Mouse (Mus musculus) right cerebral cortex, postnatal 14 days (tissue): ENCODE data around the gene Grik2.
A peak's percentile ranks its signal among the peaks of the same experiment; 100 is the strongest.

Experiments
- DNase-seq: peaks from one replicate; pipeline ENCODE4 v3.0.0; 2022

The Grik2 gene

DNA sequence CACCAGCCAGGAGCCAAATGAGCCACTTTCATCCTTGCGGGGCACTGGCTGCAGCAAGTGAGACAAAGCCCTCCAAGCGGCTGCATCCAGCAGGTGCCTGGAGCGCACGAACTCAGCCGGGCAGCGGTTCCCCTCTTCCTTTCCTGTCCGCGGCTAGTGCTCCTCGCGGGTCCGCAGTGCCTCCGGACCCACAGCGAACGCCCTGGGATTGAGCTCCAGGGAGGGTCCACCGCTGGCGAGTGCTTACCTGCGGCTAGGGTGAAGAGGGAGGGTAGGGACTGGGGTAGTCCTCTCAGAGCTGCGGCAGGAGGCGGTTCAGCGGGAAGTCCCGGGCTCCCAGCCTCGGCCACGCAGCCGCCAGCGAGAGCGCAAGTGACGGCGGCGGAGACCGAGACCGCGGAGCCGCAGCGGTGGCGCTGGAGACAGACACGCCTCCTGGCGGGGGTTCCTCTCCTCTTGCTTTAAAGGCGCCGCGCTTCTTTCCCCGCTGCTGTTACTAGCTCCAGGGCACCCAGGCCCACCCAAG lies at the start of gene Grik2:
Gene Grik2 (minus strand): TSS at position 386 of the 526 bp plus-strand sequence.
- DNase-seq = peak; percentile 86

DNA sequence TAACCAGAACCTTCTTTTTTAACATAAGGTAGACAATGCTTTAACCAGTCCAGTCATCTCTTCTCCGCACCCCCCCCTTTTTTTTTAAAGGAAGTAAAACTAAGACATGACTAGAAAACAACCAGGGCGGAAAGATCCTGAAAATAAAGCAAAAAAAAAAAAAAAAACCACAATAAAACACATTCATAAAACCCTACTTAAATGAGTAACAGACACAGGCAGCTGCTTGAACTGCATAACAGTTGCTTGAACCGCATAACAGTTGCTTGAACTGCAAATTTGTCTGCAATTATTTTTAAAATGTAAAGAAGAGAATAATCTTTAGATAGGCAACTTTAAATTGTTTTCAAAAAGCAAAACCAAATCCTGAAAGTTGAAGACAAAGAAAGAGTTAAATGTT lies 45.8 kb upstream of the Grik2 start:
- DNase-seq = no peak

DNA sequence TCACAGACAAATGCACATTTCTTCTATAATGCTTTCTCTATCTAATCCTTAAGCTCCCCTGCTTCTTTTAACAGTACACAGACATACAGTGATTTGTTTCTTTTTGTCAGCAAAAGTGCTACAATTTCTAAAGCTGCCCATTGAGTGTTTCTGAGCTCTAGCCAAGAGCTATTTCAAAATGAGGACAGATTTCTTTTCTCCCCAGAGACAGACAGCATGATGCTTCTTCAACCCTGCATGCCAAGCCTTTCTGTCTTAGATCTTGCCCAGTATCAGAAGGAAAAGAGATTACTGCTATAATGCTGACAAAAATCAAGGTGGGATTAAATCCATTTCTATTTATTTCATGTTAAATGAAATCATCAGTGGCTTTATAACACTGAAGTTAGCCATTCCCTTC lies 18.7 kb upstream of the Grik2 start:
- DNase-seq = no peak

DNA sequence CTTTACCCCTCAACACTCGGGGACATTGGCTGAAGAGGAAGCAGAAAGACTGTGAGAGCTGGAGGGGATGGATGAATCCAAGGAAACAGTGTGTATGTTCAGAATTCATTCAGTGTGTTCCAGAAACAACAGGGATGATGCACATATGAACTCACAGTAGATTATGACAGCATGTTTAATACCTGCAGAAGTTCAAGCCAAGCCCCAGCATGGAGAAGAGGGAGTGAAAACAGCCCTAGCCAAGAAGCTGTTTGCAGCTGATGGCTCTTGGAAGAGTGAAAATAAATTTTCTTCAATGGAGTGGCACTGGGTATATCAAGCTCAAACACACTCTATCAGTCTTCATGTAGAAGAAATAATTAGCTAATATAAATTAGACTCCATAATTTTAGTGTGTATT lies 12.4 kb upstream of the Grik2 start:
- DNase-seq = no peak

DNA sequence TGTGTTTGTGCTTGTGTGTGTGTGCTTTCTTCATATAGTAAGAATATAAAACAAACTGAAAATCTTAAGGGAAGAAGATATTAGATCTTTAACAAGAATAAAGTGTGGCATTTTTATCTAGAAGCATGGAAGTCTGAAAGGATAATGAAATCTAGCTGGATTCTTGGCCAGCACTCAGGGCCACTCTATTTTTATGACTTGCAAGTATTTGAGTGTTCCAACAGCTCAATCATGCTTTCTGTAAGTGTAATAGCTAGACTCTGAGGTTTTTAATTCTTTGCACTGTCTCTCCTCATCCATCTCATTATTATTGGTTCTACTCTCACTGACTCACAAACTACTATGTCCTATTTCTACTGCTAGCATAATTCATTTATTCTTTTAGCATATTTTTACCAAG lies 5.6 kb upstream of the Grik2 start:
- no peak for DNase-seq

DNA sequence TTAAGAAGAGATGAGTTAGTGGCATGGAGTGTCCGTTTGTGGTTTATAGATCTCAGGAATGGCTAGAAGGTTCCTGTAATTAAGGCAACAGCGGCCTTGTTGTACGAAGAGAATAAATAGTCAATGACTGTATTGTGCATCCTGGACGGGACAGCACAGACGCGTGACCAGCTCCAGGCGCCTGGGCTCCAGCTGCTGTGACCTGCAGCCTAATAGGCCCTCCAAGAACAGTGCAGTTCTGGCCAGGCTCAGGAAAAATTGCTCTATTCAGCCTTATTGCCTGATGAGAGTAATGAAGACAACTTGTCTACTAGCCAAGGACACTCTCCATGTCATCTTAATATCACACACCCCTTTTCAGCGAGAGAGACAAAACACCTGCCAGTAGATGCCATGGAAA lies 1.8 kb upstream of the Grik2 start:
- DNase-seq = no peak

DNA sequence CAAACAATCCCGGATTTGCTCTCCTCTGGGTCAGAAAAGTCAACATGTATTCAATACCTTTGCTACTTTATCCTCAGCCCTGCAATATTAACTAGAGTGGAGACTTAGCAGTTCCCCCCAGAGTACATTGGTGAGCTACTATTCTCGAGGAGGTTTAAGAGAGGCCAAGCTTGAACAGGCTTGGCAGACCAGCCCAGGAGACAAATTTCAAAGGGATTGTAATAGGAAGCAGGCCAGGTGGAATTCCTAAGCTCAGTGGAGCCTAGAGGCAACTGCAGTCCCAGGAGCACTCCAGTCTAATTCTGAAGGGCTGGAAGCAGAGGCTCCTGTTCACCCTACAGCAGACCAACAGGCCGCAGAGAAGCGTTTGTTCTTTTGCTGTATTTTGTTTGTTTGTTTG lies 1.1 kb upstream of the Grik2 start:
- DNase-seq = no peak

DNA sequence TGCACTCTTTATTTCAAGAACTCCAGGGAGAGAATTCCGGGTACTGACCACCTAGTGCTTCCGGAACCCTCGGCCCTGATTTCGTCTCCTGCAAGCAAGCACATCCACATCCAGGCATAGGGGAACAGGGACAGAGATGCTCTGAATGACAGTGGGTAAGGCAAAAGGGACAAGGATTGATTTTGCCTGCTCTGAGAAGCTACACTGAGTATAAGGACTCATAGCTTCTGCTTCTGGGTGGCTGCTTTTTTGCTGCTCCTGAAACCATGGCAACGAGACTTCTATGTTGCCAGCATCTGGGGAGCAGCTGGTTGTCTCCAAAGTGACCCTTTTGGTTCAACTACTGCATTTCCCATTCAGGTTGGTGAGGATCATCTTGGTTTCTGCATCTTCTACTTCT lies 348 bp upstream of the Grik2 start:
- no peak for DNase-seq

DNA sequence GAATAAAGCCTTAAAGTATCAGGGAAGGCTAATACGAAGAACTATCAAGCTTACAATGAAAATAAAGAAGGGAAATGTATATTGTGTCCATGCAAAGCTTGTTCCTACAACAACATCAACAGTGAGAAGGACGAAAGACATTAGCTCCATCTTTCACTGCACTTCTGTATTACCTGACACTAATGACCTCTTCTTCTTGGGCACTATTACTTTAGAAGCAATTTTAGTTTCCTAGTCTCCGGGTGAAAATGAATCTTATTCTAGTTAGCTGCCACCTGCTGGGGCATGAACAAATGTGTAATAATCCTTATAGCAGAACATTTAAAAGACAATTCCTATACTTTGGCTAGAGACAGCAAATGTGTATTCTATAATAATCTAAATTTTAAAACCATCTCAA lies 1.9 kb downstream of the Grik2 start:
- no peak for DNase-seq

DNA sequence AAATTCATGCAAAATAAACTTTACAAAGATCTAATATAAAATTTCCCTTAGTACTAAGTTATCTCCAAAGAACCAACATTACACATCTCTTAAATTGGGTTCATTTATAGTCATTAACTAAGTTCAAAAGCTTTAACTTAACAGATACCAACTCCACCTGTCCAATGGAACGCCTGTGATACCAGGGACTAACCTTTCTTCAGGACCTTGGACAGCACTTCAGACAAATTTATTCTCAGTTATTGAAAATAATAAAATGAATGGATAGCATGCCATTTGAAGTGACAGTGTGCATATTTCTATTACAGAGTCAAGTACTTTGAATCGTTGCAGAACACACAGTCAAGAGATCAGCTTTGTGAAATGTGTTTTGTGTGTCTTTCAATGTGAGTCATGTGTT lies 3.1 kb downstream of the Grik2 start:
- DNase-seq = no peak

DNA sequence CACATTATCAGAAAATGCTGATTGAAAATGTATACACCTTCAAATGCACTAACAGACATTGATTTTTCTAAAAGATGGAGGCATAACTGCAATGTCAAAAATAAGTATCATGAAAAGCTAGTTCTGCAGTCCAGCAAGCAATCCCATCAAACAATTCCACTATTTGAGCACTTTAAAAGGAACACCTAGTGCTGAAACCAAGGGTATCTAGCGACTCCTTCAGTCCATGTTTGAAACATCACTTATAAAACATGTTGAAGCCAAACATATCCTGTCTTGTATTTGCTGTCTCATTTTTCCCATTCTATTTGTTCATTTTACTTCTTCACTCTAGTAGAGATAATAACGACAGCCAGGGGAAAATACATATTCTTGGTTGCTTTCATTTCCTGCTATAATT lies 3.7 kb downstream of the Grik2 start:
- DNase-seq = no peak

DNA sequence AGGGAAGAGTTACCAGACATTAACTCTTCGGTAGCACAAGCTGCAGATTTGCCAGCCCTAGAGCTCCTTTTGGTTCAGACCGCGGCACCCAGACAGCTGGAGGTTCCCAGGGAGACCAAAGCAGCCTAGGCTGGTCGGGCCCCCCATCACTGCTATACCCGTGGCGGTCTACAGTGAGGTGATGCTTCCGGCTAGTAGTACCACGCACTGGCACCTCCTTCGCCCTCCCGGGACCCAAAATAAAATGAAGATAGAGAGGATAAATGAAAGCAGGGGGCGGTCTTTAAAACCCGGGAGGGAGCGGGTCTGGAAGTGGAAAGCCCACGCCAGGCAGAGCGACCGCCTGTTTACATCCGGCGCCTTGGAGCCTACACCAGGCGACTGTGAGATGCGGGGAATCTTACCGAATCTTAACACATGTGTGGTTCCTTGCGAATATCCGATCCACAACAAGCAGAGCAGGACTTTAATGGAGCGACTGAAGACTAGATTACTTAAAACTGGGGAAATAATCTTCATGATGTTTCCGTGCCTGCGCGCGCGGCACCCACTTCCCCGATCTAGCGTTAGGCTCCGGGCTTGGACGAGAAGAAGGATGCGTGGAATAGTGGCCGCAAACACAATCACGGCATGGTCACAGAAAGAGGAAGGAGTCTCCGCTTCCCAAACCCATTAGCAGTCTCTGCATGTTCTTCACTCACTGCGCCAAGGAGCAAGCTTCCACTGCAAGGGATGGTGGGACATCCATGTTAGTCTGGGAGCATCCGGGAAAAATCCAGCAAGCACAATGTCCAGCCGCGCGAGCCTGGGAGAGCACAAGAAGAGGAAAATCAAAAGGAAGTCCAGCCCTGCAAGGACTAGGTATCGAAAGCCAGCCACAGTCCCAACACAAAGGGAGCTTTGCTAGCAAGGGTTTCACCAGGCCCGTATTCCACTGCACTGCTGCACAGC lies 5.5 kb downstream of the Grik2 start:
- DNase-seq = peak; percentile 47

DNA sequence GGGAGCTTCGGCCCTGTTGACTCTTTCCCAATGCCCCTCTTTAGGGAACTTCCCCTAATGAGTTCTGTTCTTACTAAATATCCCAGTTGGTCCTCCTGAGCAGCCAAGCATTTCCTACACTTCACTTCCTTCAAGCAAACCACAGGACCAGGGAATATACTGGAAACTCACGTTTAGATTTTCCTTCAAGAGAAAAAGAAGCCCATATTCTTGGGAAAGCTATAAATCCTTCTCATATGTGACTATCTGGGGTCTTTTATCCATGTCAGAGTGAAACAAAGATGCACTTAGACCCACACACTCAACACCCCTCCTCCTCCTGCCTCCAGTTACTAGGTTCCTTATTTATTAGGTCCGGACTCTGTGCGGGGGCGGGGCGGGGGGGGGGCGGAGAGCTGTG lies 6.5 kb downstream of the Grik2 start:
- no peak for DNase-seq

DNA sequence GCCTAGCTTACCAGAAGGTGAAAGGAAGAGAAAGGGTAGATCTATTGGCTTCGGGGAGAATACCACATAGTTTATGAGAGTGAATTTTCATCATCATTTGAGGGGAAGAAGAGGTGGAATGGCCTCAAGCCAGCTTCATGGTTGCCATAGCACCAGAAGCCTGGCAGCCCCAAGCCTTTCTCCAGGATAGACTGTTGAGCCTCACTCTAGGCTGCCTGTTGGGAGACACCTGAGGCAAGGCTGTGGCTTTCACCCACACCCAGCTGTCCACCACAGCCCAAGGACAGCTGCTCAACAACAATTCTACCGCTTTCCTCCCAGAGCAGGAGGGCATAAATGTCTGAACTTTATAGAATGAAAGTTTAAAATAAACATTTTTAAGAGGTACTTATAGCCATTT lies 8.1 kb downstream of the Grik2 start:
- peak; percentile 46 for DNase-seq

DNA sequence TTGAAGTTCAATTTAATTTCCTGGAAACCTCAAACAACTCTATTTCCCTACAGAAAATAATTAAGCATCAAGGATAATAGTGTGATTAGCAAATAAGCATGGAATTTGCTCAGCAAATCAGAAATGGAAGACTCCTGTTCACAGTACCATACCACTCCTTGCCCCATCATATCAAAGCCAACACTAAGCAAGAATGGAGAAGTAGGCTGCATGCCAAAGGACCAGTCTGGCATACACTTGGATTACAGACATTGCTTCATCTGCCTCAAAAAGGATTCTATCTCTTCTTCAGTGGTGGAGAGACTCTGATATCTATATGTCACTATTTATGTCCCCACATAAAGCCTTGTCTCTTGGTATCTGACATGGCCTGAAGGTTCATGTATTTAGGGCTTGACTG lies 19.7 kb downstream of the Grik2 start:
- DNase-seq = no peak

DNA sequence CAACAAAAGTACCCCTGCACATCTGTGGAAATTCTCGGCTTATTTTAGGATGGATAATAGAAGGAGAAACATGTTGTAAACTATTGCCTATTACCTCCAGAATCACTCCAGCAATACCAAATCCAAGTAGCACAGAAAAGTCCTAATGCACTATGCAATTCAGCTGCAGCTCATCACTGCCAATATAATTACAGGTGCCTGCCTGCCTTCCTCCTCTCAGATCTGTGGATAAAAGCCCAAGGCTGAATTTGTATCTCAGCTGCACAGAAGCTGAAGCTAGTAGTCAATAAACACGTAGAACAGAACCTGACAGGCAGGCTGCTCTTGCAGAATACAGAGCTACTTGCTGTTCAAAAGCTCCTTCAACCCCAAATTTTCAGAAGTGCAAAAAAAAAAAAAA lies 21.0 kb downstream of the Grik2 start:
- DNase-seq = no peak

DNA sequence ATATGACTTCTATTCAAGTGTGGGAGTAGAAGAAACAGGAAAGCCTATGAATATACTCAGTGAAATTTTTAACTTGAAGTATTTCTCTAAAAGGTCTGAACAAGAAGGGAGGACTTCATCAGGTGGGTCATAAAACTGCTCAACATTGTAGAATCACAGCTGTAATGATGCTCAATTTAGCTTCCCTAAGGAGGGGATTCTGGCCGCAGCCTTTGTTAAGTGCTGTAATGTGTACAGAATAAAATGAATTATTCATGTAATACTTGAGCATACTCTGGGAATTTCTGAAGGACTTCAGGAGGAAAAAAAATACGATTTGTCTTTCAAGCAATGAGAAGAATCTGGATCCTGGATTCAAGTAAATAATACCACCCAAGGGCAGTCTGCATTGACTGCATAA lies 26.0 kb downstream of the Grik2 start:
- no peak for DNase-seq

DNA sequence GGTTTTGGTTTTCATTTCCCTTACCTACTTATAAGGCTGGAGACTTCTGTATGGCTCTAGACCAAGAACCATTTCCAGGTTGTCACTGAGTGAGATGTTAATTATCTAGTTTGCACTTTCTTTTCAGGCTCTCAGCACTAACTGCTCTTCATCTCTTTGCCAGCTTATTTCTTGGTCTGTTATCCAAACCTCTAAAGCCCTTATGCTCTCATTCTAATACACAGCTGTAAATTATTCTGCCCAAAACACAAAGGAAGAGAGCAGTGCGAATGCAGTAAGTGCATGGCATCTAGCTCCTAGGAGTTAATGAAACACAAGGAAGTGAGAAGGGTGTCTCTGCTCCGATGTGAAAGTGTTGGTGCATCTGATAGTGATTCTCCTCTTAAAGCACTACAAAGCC lies 36.8 kb downstream of the Grik2 start:
- DNase-seq = no peak

DNA sequence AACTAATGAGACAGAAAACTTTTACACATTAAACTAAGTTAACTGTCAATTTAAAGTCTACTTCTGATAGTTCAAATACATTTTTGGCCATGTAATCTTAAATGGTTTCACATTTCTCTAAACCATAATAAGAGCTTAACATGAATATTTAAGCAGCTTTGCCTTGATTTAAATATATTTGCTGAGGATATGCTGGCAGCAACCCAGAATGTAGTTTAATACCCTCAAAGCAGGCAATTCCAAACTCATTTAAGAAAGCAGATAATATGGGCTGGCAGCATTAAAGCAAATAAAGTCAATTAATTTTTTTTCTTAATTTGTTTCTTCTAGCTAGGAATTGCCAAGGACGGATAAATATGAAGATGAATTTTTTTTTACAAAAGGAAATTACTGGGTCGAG lies 56.7 kb downstream of the Grik2 start:
- DNase-seq = no peak

DNA sequence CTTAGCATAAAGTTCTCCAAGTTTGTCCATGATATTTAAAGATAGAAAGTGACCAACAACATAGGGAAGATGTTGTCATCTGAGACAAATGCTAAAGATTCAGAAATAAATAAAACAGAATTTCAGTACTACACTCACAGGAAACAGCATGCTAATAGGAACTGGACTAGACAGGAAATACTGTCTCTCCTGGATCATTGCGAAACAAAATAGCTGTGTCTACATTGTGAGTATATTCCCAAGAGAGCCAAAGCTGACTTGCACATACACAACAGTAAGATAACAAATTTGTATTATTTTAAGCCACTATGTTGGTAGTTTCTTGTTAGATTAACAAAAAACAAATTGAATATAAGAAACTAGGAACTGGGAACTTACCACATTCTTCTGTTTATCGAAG lies 64.9 kb downstream of the Grik2 start:
- no peak for DNase-seq

DNA sequence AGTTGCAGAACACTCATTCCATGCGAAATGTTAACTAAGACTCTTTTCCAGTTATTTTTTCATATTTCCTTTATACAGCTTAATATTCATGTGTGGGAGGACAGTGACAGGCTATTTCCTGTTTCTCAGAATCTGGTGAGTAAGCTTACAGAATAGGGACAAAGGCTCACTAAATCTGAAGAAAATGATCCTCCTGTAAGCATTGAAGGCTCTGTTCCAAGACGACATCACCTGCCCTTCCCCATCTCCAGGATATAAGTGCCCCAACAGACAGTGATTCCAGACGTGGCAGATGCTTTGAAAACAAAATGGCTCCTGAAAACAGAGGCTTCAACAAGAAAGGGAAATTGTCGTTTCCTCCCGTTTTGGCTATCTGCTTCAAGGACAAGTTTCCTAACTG lies 71.7 kb downstream of the Grik2 start:
- DNase-seq = no peak

DNA sequence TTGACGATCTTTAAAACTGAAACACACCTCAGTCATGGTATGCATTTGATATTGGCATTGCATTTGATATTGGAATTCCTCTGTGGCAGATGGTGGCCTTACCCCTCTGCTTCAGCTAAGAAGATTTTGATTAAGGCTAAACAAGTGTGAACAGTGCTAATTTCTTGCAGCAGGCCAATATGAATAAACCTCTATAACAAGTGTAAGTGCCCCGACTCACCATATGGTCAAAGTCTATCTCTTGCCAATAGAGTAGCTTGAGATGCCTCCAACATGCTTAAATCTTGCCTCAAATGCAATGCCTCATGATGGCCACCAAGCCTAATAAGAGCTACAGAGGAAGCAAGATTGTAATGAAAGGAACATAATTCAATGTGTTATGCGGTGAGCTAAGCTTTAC lies 78.8 kb downstream of the Grik2 start:
- DNase-seq = no peak

DNA sequence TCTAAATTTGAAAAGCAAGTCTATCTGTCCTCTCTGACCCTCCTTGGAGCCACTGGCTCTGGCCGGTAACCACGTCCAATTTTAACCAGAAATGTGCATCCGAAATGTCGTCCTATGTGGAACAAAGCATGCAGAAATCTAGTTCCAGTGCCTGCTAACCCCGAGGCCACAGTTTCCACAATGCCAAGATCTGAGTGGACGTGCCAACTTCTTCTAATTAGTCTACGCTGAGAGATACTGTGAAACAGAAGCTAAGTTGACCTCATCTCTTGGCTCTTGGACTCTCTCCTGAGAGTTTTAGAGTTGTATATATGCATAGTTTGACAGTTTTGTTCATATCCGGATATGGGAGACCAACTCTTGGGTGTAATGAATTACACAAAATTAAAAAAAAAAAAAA lies 84.1 kb downstream of the Grik2 start:
- no peak for DNase-seq

DNA sequence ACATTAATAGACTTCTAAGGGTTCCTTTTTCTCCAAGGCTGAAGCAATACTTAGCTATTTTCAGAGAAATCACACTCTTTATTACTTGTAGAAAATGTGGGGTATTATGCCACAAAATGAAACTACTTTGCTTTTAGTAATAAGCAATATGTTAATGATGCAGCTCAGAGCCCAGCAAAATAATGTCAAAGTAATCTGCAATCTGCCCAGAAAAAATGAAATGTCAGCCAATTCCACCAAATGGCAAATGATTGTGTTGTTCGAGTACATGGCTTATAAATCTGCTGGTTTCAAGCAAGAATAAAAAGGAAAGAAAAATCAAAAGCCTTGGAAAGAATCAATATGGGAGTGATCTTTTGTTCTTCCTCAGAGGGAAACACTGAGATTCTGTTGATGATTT lies 136.2 kb downstream of the Grik2 start:
- no peak for DNase-seq

DNA sequence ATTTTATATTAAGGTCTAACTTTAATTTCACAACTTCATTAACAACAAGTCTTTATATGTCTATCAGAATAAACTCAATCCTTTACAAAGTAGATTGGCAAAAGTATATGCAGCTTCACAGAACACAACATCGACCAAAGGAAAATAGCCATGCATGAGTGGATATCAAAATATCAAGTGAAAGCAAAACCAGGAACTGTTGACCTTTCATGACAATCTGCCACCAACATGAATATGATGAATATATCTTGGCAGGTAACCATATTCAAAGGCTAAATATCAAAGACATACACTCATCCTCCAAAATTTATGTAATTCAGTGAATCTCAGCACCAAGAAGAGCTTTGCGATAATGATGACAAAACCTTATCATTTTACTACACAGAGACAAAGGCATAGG lies 141.4 kb downstream of the Grik2 start:
- no peak for DNase-seq
